Mouse (Mus musculus) ES-E14 (cell line): Measurements from ENCODE around the gene Sh3rf1. TPM values are rescaled to one million over a fixed set of nuclear protein-coding genes. Genes with fewer than 3 reads are reported as not detected.

Experiments
- DNase-seq: peaks from one replicate; pipeline ENCODE4 v3.0.0-alpha.2; 2013; ENCODE audit warnings: low read depth, low spot score
- H3K27ac ChIP-seq: 2 replicates; pipeline ENCODE4 v1.5.1; 2012; ENCODE audit warnings: low read depth, mild to moderate bottlenecking, low read length, moderate library complexity, mixed read lengths; ENCODE audit not compliant: poor library complexity, insufficient read depth, severe bottlenecking
- H3K36me3 ChIP-seq: 2 replicates; pipeline ENCODE4 v1.6.1; 2012; ENCODE audit warnings: mild to moderate bottlenecking, low read length, moderate library complexity, mixed read lengths; ENCODE audit not compliant: control insufficient read depth, poor library complexity, insufficient read depth, severe bottlenecking
- H3K4me1 ChIP-seq, 2 experiments: fragments of 150-350 bp in 1 of 2; sonication (generic) in 1 of 2; 2 replicates each; pipeline ENCODE4 v1.6.1; 2012; ENCODE audit warnings: low read length in 2 of 2, mild to moderate bottlenecking in 1 of 2, mixed read lengths in 1 of 2; ENCODE audit not compliant: control insufficient read depth in 2 of 2, insufficient read depth in 2 of 2, poor library complexity in 1 of 2
- H3K4me3 ChIP-seq, 2 experiments: fragments of 150-350 bp in 1 of 2; sonication (generic) in 1 of 2; 2 replicates each; pipeline ENCODE4 v1.5.1; 2012; ENCODE audit warnings: low read length in 2 of 2, low read depth in 1 of 2, mild to moderate bottlenecking in 1 of 2, mixed read lengths in 1 of 2; ENCODE audit not compliant: insufficient read depth in 1 of 2, poor library complexity in 1 of 2, severe bottlenecking in 1 of 2
- H3K9ac ChIP-seq: 2 replicates; pipeline ENCODE4 v1.6.1; 2012; ENCODE audit warnings: low read depth, mild to moderate bottlenecking, low read length, mixed read lengths; ENCODE audit not compliant: poor library complexity, insufficient read depth, severe bottlenecking
- H3K9me3 ChIP-seq: fragments of 150-350 bp; sonication (generic); 2 replicates; pipeline ENCODE4 v1.6.1; 2012; ENCODE audit warnings: low read depth, mild to moderate bottlenecking, low read length; ENCODE audit not compliant: control insufficient read depth, insufficient read depth
- CHD2 ChIP-seq: IDR thresholded peaks from 2 replicates; pipeline ENCODE4 v1.6.1; 2014; ENCODE audit warnings: mild to moderate bottlenecking, low read depth, low read length, inconsistent platforms
- HCFC1 ChIP-seq: IDR thresholded peaks from 2 replicates; pipeline ENCODE4 v1.6.1; 2012; ENCODE audit warnings: low read length, inconsistent platforms, borderline replicate concordance; ENCODE audit not compliant: insufficient read depth
- MAFK ChIP-seq: IDR thresholded peaks from 2 replicates; pipeline ENCODE4 v1.6.1; 2014; ENCODE audit warnings: mild to moderate bottlenecking, low read depth, low read length, inconsistent platforms; ENCODE audit not compliant: insufficient read depth
- ZC3H11A ChIP-seq: IDR thresholded peaks from 2 replicates; pipeline ENCODE4 v1.6.1; 2012; ENCODE audit warnings: low read depth, mild to moderate bottlenecking, inconsistent platforms, low read length, borderline replicate concordance
- ZNF384 ChIP-seq: IDR thresholded peaks from 2 replicates; pipeline ENCODE4 v1.6.1; 2012; ENCODE audit warnings: low read depth, low read length, inconsistent platforms
- in situ Hi-C, 2 experiments: fragments of 600-800 bp; cut with MboI; formaldehyde crosslinking; loops; one replicate each; pipeline ENCODE4 v1.15.1; 2025; ENCODE audit warnings: low sequenced_read_pairs in 2 of 2, inconsistent platforms in 1 of 2; ENCODE audit not compliant: unreplicated experiment in 2 of 2
- total RNA-seq: library from RNA; depleted of rRNA; stranded (reverse); fragments of 300-350 nt; gene quantifications from 2 replicates; pipeline ENCODE4 v1.2.3, GENCODE M21; 2012

Sh3rf1 gene
- total RNA-seq, 1 experiment, result 6.0 TPM

DNA sequence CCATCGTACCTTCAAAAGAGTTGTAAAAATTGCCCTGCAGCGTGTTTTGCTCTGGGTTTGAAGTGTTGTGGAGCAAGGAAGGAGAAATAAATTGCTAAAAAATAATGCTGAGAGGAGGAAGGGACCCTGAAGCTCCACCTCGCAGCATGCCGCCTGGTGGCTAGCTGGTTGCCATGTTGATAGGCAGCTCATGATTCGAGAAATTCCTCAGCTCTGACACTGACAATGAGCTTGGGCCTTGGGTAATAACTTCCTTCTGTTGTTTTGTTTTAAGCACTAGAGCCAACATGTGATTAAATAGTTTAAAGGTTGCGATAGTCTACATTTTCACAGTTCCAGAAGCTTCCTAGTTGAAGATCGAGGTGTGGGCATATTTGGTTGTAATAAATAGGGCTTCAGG lies 89.3 kb downstream of the Sh3rf1 start:
- no peaks in the 10 kb centered on the region for H3K9me3 ChIP-seq
- no peak overlapping the region for H3K9ac ChIP-seq
- in situ Hi-C loops, result no loop called here
- H3K27ac ChIP-seq, result no peak overlapping the region
- TF ChIP-seq HCFC1 (no peak), CHD2 (no peak), ZC3H11A (no peak), MAFK (no peak)
- H3K4me3 ChIP-seq, result no peak overlapping the region
- peaks cover 0 to 14% of the 10 kb centered on the region in 2 experiments; a peak in 1 of 4 replicates for H3K4me1 ChIP-seq
- DNase-seq, result no peak
- H3K36me3 ChIP-seq, result no peaks in the 10 kb centered on the region

DNA sequence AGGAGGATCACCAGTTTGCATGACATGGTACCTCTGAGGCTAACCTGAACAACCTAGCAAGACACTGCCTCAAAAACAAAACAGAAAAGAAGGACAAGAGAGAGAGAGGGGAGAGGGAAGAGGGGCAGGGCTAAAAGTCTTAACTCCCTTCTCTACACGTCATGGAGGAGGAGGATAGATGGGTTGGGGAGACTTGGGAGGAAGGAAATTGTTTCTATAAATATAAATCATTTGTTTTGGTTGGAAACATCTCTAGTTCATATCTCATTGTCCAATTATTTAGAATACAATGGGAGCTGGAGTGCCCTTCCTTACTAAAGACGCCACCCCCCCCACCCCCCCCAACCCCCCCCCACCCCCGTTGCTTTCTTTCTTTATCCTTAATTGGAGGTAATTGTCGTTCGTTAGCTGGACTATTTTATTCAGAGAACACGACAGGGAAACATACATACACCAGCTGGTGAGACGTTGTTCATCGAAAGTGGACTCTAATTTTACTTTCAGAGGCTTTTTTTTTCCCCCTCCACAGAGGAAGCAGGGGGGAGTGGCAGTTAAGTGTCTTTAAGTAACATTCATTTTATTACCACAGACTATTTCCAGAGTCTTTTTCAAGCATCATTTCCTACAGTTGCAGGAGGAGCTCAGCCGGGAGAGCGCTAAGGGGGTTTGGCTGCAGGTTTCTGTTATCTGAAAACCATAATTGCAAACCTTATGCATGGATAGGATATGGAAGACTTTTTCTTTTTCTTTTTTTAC lies 92.5 kb downstream of the Sh3rf1 start:
- in situ Hi-C loops, result no loop called here
- 0 out of 4 replicates have a peak, but pooled peaks cover 0 to 5% of the 10 kb centered on the region in 2 experiments for H3K4me1 ChIP-seq
- H3K4me3 ChIP-seq, result no peak overlapping the region
- H3K27ac ChIP-seq, result no peak overlapping the region
- H3K36me3 ChIP-seq, result no peaks in the 10 kb centered on the region
- no peak overlapping the region for H3K9ac ChIP-seq
- no peak for DNase-seq
- no peaks in the 10 kb centered on the region for H3K9me3 ChIP-seq
- no peak for TF ChIP-seq ZNF384
- TF ChIP-seq MAFK, result no peak
- TF ChIP-seq HCFC1, result no peak
- TF ChIP-seq ZC3H11A, result no peak
- TF ChIP-seq CHD2, result no peak

DNA sequence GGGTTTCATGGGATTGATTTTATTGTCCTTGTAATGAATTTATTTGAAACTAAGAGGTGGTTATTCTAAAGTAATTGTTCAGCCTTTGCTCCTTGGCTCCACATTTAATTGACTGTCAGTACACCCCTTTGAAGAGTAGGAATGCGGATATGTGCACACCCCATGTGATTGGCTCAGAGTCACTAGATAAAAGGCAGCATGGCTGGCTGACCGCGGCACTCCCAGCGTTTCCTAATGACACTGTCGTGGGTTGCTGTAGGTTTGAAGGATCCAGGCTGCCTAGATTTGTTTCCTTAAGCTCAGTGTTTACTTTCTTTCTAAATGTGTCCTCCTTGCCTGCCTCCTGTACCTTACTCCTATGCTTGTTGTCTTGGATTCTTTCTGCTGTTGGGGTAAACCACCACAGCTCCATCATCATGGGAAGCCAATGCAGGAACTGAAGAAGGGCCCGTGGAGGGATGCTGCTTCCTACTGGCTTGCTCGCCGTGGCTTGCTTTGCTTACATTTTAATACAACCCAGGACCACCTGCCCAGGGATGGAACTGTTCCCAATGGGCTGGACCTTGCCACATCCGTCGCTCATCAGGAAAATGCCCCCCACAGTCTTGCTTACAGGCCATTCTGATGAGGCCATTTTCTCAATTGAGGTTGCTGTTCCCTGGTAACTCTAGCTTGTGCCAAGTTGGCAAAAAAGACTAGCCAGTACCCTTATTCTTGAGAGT lies 93.3 kb downstream of the Sh3rf1 start:
- Histone ChIP-seq H3K27ac (no peak overlapping the region), H3K9me3 (no peaks in the 10 kb centered on the region), H3K4me1 (0 out of 4 replicates have a peak, but pooled peaks cover 0 to 5% of the 10 kb centered on the region in 2 experiments), H3K4me3 (no peak overlapping the region), H3K9ac (no peak overlapping the region), H3K36me3 (no peaks in the 10 kb centered on the region)
- TF ChIP-seq CHD2 (no peak), MAFK (no peak), ZC3H11A (no peak), HCFC1 (no peak), ZNF384 (no peak)
- DNase-seq, result no peak
- in situ Hi-C loops, result no loop called here

DNA sequence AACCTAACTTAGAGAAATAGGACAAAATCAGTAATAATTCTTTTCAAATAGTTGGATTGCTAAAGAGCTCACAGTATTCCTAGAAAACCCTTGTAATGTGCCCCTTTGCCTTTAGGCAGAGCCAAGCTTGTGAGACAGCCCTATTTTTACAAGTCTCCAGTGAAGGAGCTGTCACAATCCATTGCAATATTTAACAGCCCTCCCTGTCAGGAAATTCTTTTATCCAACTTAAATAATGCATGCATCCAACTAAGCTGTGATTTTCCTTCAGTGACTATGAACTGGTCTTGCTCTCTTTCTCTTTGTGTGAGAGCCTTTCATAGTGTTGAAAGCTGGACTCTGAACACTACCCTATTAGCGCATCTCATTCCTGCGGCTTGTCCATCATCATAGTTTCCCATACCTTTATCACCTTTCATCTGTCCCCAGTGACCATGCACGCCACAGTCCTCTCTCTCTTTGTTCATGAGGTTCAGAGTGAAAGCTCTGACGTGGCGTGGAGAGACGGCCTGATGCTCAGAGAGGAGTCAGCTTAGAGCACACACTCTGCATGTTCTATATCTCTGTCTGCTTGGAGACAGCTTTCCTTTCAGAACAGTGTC lies 94.0 kb downstream of the Sh3rf1 start:
- H3K9ac ChIP-seq, result no peak overlapping the region
- no peak for TF ChIP-seq CHD2
- H3K9me3 ChIP-seq, result no peaks in the 10 kb centered on the region
- H3K4me3 ChIP-seq, result no peak overlapping the region
- no peak overlapping the region for H3K27ac ChIP-seq
- H3K4me1 ChIP-seq, result 0 out of 4 replicates have a peak, but pooled peaks cover 0 to 3% of the 10 kb centered on the region in 2 experiments
- no peak for DNase-seq
- in situ Hi-C loops, result no loop called here
- H3K36me3 ChIP-seq, result no peaks in the 10 kb centered on the region
